Mouse (Mus musculus): ENCODE results near the gene Akap11.
"Not testable (repeated sequence)": the region's sequence is repeated elsewhere in the genome, so short reads cannot be mapped to it uniquely, and the experiment has no call there.

Gene Akap11

DNA sequence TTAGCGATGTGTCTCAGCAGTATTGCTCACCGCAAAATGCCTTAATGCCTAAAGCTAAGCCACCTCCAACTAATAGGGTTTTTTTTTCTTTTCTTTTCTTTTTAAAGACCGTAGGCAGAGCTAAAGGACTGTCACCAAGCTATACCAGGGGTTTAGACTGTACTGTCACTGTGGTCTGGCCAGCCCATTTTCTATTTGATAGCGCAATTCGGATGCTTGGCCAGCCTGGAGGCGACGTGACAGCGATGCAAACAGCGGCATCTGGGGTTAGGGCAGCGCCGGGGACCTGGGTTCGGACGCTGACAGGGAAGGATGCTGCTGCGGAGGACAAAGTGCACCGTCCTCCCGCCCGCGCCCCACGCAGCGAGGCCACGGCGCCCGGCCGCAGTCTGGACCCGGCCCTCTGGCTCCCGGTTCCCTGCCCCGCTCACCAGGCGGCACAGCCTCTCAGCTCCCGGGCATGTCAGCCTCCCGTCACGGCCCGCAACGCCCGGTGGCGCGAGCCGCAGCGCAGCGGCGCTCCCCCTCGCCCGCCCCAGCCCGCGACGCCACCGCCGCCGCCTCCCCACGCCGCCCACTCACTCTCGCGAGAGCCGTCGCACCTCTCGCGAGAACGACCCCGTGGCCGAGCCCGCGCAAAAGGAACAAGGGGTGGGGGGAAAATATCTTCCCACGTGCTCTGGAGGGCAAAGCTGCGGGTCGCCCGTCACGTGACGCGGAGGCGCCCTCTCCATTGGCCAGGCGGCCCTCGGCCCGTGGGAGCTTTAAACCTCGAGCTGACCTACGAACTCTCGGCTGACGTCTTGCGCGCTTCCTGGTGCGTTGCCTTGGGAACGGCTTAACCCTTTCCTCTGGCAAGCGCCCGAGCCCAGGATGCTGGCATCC lies at the start of gene Akap11:
Gene Akap11 (minus strand): TSS at position 528 of the 885 bp plus-strand sequence.
- DNase-seq = peak; percentile 94 to 96

DNA sequence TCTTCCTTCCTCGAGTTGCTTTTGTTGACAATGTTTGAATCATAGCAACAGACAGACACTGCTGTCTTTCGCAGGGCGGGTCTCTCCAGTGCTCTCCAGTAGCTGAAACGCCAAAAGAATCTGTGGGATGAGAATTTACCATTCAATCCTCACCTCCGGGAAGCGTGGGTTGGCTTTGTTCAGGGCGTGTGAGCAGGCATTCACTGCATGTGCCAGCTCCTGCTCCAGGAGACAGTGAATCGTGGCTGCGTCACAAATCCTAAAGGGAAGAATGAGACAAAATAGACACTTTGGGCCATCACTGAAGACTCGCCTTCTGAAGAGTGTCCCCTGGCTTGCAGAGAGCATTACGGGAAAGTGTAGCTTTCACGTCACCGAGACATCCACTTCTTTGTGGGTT lies 47.6 kb upstream of the Akap11 start:
- DNase-seq = no peak

DNA sequence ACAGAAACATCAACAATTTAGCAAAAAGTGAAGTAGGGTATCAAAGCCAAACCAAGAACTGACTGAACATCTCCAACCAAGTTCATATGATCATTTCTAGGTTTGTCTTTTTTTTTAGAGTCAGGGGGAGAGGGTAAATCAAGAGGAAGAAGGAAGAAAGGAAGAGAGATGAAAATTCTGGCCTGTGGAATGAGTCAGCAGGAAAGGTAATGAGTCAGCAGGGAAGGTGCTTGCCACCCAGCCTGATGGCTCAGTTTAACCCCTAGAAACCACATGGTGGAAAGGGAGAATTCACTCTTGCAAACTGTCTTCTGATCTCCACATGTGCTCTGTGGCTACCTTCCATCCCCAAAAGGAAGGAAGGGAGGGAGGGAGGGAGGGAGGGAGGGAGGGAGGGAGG lies 46.6 kb upstream of the Akap11 start:
- no peak for DNase-seq

DNA sequence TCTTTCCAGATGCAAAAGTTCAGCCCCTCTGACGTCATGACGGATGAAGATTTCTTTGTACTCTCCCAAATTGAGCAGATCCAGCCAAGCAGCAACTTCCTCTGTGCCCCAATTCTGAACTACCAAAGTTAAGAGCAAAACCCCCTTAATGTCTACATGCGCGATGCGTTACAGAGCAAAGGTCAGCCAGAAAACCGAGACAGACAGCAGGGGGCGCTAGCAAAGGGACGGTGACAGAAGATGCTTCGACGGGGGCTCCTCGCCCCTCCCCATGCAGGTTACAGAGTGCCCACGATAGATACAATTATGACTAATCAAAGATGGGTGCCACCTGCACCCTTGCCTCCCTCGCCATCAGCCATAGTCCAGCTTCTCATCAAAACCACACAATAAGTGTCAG lies 39.3 kb upstream of the Akap11 start:
- no peak for DNase-seq

GRCm38 (mm10) chr14:78568410-78568809 lies 31.8 kb upstream of the Akap11 start:
- no peak for DNase-seq

GRCm38 (mm10) chr14:78566431-78566830 lies 29.8 kb upstream of the Akap11 start:
- no peak for DNase-seq

- DNase-seq = no peak
These were observed 27.7 kb upstream of the Akap11 start for GRCm38 (mm10) chr14:78564292-78564691.

GRCm38 (mm10) chr14:78563211-78563610 lies 26.6 kb upstream of the Akap11 start:
- no peak for DNase-seq

GRCm38 (mm10) chr14:78562121-78562520 lies 25.5 kb upstream of the Akap11 start:
- DNase-seq = no peak

- DNase-seq = no peak
These were observed 22.4 kb upstream of the Akap11 start for GRCm38 (mm10) chr14:78559042-78559441.

DNA sequence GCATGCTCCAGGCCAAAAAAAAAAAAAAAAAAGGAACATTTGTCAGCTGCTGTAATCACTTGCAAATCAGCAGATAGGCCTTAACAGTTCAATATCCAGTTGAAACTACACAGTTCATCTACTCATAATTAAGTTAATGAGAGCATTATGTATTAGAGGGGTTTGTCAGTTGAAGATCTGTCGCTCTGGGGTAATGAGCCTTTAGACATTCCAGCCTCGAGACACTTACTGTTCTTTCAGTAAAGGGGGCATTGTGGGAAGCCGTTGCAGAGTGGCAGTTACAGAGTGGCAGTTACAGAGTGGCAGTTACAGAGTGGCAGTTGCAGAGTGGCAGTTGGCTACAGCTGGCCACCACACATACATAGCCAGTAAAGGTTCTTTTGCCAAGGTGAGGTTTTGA lies 18.2 kb upstream of the Akap11 start:
- DNase-seq = not testable (repeated sequence)

DNA sequence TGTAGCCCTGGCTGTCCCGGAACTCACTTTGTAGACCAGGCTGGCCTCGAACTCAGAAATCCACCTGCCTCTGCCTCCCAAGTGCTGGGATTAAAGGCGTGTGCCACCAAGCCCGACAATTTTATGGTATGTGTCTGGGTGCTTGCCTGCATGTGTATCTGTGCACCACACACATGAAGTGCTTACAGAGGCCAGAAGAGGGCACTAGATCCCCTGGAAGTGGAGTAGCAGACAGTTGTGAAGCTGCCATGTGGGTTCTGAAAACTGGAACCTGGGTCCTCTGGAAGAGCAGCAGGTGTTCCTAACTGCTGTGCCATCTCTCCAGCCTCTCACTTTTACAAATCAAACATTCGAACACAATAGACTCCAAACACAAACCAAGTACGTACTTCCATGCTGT lies 17.1 kb upstream of the Akap11 start:
- no peak for DNase-seq

DNA sequence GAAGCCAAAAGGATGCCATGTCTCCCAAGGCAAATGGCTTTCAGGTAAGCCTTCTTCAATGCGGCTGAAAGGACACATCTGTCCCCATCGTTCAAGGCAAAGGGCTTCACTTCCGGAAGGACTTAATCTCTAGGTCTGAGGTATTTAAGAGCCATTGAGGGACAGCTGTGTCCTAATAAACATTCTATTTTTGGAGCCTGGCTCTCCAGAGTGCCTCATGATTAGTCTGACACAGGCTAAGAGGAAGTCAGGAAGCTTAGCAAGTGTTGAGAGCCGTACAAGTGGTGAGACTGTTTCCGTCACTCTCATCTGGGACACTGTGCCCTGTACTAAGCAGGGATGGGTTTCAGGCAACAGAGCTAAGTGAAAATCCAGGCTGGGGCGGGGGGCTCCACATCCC lies 12.2 kb upstream of the Akap11 start:
- no peak for DNase-seq

DNA sequence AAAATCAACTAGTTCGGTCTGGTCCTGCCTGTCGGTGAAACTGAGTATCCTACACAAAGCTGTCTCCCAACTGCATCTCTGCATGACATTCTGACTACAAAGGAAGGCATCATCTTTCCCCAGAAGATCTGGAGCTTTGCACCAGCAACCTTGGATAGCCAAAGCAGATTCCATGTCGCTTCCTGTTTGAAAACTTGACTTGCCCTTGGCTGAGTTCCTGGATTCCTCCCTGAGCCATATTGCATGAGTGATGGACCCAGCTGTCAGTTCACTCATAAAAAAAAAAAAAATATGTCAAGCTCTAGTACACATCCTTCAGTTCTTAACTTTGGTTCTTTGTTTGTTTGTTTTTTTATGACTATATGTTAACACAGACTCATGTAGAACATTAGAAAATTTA lies 4.7 kb upstream of the Akap11 start:
- peak in 1 of 2 experiments; percentile 19 for DNase-seq

- no peak for DNase-seq
These were observed 3.2 kb upstream of the Akap11 start for GRCm38 (mm10) chr14:78539821-78540220.

DNA sequence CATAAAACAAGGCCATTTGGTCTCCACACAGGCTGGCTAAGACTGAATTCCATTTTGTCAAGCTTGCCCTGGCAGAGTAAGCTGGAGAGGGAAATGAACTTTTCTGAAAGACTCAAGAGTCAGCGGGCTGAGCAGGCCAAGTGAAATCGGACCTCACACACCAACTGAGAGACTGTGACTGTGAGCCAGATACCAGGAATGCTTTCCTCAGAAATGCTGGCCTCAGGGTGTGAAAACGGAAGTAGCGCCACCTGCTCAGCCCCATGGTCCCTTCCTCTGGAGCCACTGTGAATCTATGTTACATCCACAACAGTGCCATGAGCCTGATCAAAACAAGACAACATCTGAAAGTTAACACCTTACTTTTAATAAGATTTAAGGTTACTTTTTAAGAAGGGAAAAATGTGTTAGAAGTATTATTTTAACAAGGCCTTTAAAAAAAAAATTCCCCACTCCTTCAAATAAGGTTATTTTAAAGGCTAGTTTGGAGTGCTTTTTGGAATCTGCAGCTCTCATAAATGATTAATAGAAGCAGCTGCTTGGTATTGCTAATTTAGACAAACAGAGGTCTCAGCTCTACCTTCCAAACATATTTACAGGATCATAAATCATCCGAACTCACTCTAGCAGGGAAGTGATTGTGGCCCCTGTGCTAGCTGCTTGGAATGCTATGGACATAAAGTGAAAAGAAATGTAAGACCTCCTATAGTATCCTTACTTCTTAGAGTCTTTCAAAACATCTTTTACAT lies 2.1 kb upstream of the Akap11 start:
- peak; percentile 56 to 61 for DNase-seq

GRCm38 (mm10) chr14:78537551-78537950 lies 943 bp upstream of the Akap11 start:
- peak; percentile 26 to 38 for DNase-seq

- no peak for DNase-seq
These were observed 1.2 kb downstream of the Akap11 start for GRCm38 (mm10) chr14:78535366-78535765.

DNA sequence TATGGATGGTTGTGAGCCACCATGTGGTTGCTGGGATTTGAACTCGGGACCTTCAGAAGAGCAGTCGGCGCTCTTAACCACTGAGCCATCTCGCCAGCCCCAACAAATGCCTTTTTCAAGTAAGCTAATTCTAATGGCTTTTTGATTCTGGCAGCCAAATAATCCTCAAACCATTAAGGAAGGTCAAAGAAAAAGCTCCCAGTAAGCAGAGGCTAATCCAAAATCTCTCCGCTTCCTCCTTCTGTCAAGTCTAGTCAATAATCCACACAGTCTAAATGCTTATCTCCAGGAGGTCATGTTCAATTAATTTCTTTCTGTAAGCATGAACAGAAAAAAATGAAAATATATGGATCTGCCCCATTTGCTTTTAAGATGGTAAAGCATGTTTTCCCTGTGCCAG lies 2.0 kb downstream of the Akap11 start:
- DNase-seq = no peak

DNA sequence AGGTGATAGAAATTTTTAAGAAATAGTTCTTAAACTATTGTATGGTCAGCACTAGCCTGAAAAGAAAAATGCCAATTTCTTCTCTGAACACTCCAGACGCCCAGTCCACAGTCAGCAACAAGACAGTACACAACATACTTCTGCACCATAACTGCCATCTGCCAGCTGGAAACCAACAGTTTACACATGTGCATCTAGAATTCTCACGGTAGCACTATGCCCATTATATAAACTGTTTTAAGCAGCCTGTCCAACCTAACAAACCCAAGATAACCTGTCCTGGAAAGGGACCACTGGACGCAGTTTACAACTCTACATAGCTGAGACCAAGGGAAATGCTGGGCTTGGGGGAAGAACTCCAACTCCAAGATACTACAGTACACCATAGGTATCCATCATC lies 2.9 kb downstream of the Akap11 start:
- no peak for DNase-seq

DNA sequence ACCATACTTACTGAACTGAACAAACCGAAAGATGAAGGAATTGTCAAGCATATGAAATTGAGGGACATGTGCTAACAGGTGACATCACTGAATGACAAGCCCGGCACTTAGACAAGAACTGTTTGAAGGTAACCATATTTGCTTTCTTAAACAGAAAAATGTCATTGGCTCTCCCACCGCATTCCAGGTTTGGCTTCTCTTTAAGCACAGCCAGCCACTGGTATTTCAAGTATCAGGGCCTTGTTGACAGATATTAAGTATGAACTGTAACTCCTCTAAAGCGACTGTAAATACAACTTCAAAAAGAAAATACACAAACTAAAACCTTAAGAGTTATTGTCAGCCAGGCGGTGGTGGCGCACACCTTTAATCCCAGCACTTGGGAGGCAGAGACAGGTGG lies 4.3 kb downstream of the Akap11 start:
- no peak for DNase-seq

DNA sequence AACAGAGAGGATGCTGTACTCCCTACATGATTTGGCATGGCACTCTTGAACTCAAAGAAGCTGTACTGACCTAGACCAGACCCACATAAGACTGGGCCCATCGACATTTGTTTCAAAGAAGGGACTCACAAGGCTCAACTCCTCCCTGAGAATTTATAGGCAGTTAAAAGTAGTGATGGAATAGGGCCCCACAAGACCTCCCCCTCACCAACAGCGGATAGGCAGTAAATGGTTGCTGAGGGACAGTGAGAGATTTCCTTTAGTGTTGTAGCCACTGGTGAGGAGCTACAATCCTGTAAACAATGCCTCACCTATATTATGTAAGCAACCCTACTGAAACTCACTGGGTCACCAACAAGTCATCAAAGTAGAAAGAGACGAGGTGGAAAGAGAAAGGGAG lies 6.4 kb downstream of the Akap11 start:
- no peak for DNase-seq

GRCm38 (mm10) chr14:78528461-78529425 lies 7.9 kb downstream of the Akap11 start:
- DNase-seq = no peak
